Mouse (Mus musculus) 416B (cell line): Measurements from ENCODE around the gene Fcer1g.
A peak's percentile ranks its signal among the peaks of the same experiment; 100 is the strongest.
"Not testable (repeated sequence)": the region's sequence is repeated elsewhere in the genome, so short reads cannot be mapped to it uniquely, and the experiment has no call there.

Experiments
- DNase-seq: peaks from one replicate; pipeline ENCODE4 v3.0.0; 2011; ENCODE audit warnings: low read depth

The Fcer1g gene

GRCm38 (mm10) chr1:171245353-171245752 lies 11.2 kb upstream of the Fcer1g start:
- DNase-seq, result no peak

GRCm38 (mm10) chr1:171241952-171242351 lies 7.8 kb upstream of the Fcer1g start:
- DNase-seq, result not testable (repeated sequence)

DNA sequence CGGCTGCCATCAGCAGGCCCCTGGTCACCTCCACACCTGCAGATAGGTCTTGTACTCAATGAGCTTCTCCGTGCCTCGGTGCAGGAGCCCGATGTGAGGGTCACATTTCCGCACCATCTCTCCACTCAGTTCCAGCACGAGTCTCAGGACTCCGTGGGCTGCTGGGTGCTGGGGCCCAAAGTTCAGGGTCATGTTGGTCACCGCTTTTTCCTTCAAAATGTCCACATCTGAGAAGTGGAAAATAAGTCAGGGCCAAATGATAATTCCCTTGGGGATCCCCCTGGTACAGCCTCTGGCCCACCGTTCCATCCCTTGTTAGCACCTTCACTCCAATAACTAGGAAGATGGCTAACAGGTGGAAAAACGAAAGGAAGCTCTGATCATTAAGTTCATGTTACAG lies 6.7 kb upstream of the Fcer1g start:
- no peak for DNase-seq

DNA sequence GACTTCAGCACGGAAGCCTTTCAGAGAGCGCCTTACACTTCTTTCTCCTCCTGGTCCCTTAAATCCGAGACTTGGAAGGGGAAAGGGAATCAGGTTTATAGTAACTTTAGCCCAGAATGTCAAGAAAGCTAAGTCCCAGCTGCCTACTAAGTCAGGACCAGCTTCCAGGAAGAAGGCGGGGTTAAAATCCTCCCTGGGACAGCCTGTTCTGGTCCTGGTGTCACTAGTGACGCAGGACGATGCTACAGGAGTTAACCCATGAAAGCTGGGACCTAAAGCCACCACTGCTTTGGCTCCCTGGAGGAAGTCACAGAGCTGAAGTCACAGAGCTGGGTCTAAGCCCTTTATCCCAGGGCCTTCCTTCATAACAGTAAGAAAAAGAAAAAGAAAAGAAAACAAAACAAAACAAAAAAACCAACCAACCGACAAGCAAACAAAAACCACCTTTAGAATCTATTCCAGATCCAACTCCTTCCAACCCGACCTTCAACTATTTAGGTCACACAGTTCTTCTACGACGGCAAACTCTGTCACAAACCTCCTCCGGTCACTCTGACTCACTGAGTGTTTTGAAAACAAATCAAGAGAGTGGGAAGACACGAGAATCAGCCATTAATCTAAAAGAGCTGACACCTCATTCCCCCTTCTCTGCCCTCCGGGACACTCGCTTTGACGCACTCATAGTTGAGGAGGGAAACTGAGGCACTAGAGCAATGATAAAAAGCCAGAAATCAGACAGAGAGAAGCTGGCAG lies 6.0 kb upstream of the Fcer1g start:
- DNase-seq, result no peak

DNA sequence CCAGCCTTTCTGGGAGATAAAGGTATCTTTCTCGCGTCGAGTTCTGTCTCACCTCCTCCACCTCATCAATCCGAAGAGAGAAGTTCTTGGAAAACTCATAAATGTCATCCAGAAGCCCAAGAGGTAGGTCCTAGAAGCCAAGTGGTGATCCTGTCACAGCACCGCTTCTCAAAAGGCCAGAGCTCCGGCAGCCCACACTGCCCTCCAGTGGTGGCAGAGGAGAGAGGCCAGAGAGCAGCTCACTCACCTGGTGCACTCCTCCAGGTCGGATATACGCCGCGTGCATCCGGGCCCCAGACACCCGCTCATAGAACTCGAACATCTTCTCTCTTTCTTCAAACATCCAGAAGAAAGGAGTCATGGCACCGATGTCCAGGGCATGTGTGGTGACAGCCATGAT lies 4.3 kb upstream of the Fcer1g start:
- DNase-seq, result peak; percentile 68

DNA sequence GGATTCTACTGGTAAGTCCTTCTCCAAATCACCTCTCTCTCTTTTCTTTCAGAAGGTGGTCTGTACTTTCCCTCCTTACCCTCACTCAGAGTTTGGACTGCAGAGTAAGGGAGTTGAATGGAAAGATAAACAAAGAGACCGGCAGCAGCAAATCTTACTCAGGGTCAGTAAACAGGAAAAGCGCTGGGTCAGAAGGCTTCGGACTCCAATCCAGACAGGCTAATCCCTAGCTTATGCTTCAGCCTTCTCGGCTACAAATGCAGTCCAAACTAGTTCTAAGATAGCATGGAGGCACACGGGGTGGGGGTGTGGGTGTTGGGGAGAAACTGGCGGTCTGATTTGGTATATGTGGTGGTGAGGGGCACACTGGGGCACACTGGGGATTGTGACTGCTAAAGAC lies 3.3 kb upstream of the Fcer1g start:
- no peak for DNase-seq

GRCm38 (mm10) chr1:171235791-171236190 lies 1.6 kb upstream of the Fcer1g start:
- no peak for DNase-seq

- no peak for DNase-seq
Observed at GRCm38 (mm10) chr1:171234538-171234937, 373 bp upstream of the Fcer1g start.

- peak; percentile 54 for DNase-seq
Observed at GRCm38 (mm10) chr1:171232800-171233730, 1.1 kb downstream of the Fcer1g start.

GRCm38 (mm10) chr1:171232348-171232747 lies 1.8 kb downstream of the Fcer1g start:
- no peak for DNase-seq

DNA sequence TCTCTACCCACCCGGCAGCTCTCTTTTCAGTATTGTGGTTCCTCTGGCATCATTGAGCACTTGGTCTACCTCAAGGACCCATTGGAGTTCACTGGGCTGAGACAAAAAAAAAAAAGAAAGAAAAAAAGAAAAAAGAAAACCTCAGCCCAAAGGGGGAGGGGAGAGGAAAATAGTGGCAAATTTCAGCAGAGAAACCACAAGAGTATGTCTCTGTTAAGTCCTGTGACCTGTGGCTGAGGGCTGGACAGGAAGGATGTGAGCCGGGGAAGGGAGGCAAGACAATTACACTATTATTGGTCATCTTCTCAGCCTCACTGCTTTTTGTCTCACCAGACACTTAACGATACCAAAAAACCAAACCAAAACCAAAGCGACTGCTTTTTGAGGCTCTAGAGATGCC lies 2.3 kb downstream of the Fcer1g start:
- DNase-seq, result peak; percentile 96

GRCm38 (mm10) chr1:171230215-171230614 lies 4.0 kb downstream of the Fcer1g start:
- DNase-seq, result no peak

- DNase-seq, result no peak
Observed at GRCm38 (mm10) chr1:171229750-171230149, 4.4 kb downstream of the Fcer1g start.

DNA sequence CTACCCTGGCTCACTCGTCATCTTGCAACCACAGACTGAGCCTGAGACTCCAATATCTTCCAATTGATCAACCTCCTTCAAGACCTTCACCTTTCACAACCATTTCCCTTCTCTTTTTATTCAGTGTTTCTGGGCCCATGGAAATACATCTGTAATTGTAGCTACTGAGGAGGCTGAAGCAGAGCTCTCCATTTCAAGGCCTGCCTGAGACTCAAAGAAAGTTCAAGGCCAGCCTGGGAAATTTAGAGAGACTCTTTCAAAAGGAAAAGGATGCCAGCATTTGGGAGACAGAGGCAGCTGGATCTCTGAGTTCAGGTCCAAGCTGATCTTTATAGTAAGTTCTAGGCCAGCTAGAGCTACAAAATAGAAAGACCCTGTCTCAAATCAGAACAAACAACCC lies 6.3 kb downstream of the Fcer1g start:
- no peak for DNase-seq

GRCm38 (mm10) chr1:171226780-171227179 lies 7.4 kb downstream of the Fcer1g start:
- no peak for DNase-seq

DNA sequence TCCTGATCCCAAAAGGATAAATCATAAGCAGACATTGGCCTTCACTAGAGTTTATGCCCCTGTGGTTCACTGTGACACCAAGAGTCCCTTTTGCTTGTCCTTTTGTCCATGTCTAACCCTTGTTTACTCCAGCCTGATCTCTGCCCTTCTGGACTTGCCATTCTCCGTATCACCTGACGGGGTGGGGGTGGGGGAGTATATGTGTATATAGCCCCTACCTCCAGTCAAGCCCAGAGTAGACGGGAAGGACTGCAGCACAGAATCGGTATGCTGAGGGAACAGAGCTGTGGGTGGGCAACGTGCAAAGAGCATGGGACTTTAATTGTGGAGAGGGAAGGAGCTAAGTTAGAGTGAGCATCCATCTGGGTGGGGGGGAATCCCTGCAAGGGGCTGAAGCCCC lies 9.3 kb downstream of the Fcer1g start, which contains the start of gene Apoa2:
Gene Apoa2 (plus strand): TSS at position 198 of the 400 bp plus-strand sequence.
- DNase-seq, result no peak

DNA sequence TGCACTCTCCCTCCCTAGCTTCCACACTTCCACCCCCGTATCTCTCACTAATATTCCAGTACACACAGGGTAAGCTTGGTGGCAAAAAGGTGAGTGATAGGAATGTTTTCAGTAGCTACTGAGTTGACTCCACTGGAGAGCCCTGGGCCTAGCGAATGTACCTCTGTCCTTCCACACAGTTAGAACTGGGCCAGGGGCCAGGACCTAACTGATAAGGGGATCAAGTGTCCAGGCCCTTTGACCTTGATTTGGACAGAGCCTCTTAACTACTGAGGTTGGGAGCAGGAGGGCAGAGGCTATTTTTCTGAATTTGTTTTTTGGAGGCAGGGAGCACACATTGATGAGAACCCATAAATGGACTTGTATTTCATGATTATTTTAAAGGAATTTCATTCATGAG lies 10.4 kb downstream of the Fcer1g start:
- DNase-seq, result peak; percentile 21

GRCm38 (mm10) chr1:171223168-171223567 lies 11.0 kb downstream of the Fcer1g start:
- DNase-seq, result peak; percentile 39

- peak; percentile 100 for DNase-seq
Observed at GRCm38 (mm10) chr1:171222238-171223155, 11.7 kb downstream of the Fcer1g start, which contains the start of gene Tomm40l. Gene Tomm40l, minus strand, starts transcription at chr1:171222514.

GRCm38 (mm10) chr1:171221281-171222193 lies 12.6 kb downstream of the Fcer1g start:
- peak; percentile 23 for DNase-seq

DNA sequence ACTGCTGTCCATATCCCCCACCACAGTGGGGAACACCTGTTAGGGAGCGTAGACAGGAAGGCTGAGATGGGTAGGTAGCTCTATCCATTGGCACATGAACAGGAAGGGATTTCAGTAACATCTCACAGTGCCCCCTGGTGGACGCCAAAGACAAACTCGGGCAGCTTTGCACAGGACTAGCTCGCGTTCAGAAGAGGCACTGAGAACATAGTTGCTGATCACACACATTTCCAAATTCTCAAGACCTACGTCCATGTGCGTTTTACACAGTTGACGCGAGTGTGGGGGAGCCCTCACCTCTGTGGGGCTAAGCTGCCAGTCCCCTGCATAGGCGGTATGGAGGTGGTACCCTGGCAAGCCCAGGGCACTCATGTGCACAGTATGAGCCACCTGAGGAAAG lies 13.3 kb downstream of the Fcer1g start:
- peak; percentile 87 for DNase-seq
